Mouse (Mus musculus) E14TG2a.4 (cell line): ENCODE results near the gene Rai14.

Experiments
- CTCF ChIP-seq: conservative IDR thresholded peaks from 2 replicates; pipeline ENCODE4 v1.5.1; 2014; ENCODE audit warnings: low read length
- NANOG ChIP-seq: IDR thresholded peaks from 2 replicates; pipeline ENCODE4 v1.6.1; 2014; ENCODE audit warnings: borderline replicate concordance, low read length, mixed read lengths
- POU5F1 ChIP-seq: IDR thresholded peaks from 2 replicates; pipeline ENCODE4 v1.6.1; 2014; ENCODE audit warnings: low read length, borderline replicate concordance

DNA sequence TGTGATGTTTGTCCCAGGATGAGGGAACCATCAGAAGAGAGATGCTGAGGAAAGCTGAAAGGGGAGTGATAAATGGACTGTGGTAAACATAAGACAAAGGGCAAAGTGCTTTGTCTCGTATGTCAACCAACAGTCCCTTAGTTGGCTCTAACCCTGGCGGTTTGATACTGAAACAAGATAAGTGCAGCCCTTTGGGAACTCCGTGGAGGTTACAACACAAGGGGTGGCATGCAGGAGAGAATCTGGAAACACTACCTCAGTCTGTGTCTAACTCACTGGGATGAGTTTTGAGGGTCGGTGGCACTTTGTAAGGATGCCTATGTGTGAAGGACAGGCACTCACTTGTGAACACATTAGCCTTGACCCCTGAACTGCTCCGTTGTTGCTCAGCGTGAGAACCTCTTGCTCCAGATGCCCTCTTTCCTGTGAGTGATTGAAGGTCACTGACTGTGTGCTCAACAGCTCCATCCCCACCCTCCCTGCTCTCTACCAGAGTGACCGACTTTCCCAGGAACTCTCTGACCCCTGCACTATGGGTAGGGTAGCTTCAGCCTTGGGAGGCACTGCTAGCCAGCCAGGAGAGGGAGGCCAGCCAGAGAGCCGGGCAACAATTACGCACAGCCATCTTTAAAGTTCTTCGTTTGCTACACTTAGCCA lies 90.7 kb downstream of the Rai14 start:
- TF ChIP-seq CTCF: no peak
- no peak for TF ChIP-seq NANOG
- TF ChIP-seq POU5F1: no peak
